Mouse (Mus musculus) small intestine, adult 2 months (tissue): ENCODE results near the gene Entpd5.

Source experiments
- CTCF ChIP-seq: fragments of 200-500 bp; IDR thresholded peaks from 2 replicates; pipeline ENCODE4 v1.5.1; 2012; ENCODE audit warnings: low read depth, mild to moderate bottlenecking, control low read depth, inconsistent platforms, low read length, moderate library complexity, mixed read lengths; ENCODE audit not compliant: insufficient replicate concordance, insufficient read length; ENCODE audit errors: extremely low read depth
- POLR2A ChIP-seq: fragments of 200-500 bp; IDR thresholded peaks from 2 replicates; pipeline ENCODE4 v1.6.1; 2012; ENCODE audit warnings: low read depth, mild to moderate bottlenecking, control low read depth, inconsistent platforms, low read length, moderate library complexity

GRCm38 (mm10) chr12:84447386-84447785 is 38.6 kb upstream of the Entpd5 start:
- TF ChIP-seq POLR2A (no peak), CTCF (no peak)
